Comparison of ENCODE assay signal across 1 mouse cellular context in genomic region chr13:49652481-49653179, GRCm38 (mm10).
TF ChIP-seq lines count a peak whose summit lies in the region.

TSS of gene Cenpp (minus strand) at chr13:49652785.
TSS of gene Nol8 (plus strand) at chr13:49653078.

TF ChIP-seq in MEL, 35 proteins besides CTCF, POLR2A, EP300 and RAD21 (continued from another document):
- TF ChIP-seq USF2 (IDR thresholded peaks at IDR 0.05; ENCODE audit: borderline replicate concordance in 1 of 2, insufficient read depth in 1 of 2, low read depth in 1 of 2, low read length in 2 of 2) (no peak), ZKSCAN1 (IDR thresholded peaks at IDR 0.05; ENCODE audit: low read depth, low read length) (no peak), MAZ (IDR thresholded peaks at IDR 0.05; ENCODE audit: low read depth, low read length) (peak; percentile 65; the same call in 1 of the 2 replicates), TBP (IDR thresholded peaks at IDR 0.05; ENCODE audit: low read depth, low read length) (no peak), MAFK (IDR thresholded peaks at IDR 0.05; ENCODE audit: borderline replicate concordance, low read depth, low read length) (no peak), ZNF384 (IDR thresholded peaks at IDR 0.05; ENCODE audit: low read depth, low read length) (no peak), ZMIZ1 (IDR thresholded peaks at IDR 0.05; ENCODE audit: low read depth, low read length) (peak; percentile 28; the same call in 1 of the 2 replicates), MEF2A (IDR thresholded peaks at IDR 0.05; ENCODE audit: extremely low read depth, insufficient replicate concordance, low read depth, low read length, poor library complexity, severe bottlenecking) (no peak), ZC3H11A (IDR thresholded peaks at IDR 0.05; ENCODE audit: low read depth, low read length) (no peak), TCF12 (IDR thresholded peaks at IDR 0.05; ENCODE audit: low read depth, low read length) (peak; percentile 52; the same call in 1 of the 2 replicates), USF1 (IDR thresholded peaks at IDR 0.05; ENCODE audit: low read depth, low read length) (no peak), GABPA (IDR thresholded peaks at IDR 0.05; ENCODE audit: low read depth, low read length) (no peak), SMC3 (IDR thresholded peaks at IDR 0.05; ENCODE audit: low read depth, low read length) (no peak)
